Mouse (Mus musculus): ENCODE measurements around the gene Ccdc14. TPM values are rescaled to one million over a fixed set of nuclear protein-coding genes. Genes with fewer than 3 reads are reported as not detected.

The Ccdc14 gene
- 0.41 and 0.64 TPM in 2 replicates for polyA plus RNA-seq (2012)

GRCm38 (mm10) chr16:34690334-34691144, at the start of gene Ccdc14:
Gene Ccdc14 (plus strand): TSS chr16:34690616.

GRCm38 (mm10) chr16:34649621-34650020, 40.8 kb upstream of the Ccdc14 start, which contains the start of gene Ropn1:
Gene Ropn1 (plus strand): TSS chr16:34649921.

GRCm38 (mm10) chr16:34745065-34745585, 54.7 kb downstream of the Ccdc14 start, which contains the start of gene Mylk:
Gene Mylk (plus strand): TSS chr16:34745210.

Other genes starting within 250 kb of the Ccdc14 start
- gene Kalrn, start 117.1 kb upstream of the Ccdc14 start, polyA plus RNA-seq (2012), result 2.9 and 4.9 TPM in 2 replicates
- gene Ropn1, start 40.7 kb upstream of the Ccdc14 start, polyA plus RNA-seq (2012), result not detected in 2 replicates
- 3.1 and 6.6 TPM in 2 replicates for gene Mylk, start 54.6 kb downstream of the Ccdc14 start, polyA plus RNA-seq (2012)